ENCODE assay signal across 8 mouse cellular contexts in the genomic region with DNA sequence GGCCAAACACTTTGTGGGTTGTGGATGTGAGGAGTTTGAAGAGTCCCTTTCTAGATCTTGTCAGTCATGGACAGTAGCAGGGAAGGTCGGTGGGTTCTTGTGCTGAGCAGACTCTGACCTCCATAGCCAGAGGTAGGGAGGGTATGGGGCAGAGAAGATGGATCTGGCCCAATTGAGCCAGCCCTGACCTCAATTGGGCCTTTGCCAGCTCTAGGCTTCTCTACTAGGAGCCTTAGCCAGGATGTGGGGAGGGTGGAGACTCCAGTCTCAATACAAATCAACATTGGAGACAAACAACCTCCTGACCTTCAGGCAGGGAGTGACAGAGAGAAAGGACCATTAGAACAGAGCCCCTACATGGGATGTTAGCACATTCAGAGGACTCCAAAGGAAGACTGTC. TPM values are rescaled to one million over a fixed set of nuclear protein-coding genes. Genes with fewer than 3 reads are reported as not detected.
DNase-seq lines count a peak whose midpoint lies in the region; ATAC-seq and TF ChIP-seq lines count a peak whose summit lies in the region.

No protein-coding gene starts in this region.

- no peaks in the 10 kb centered on the region for H3K9me3 ChIP-seq in forebrain, embryonic 16.5 days (ENCODE audit: control insufficient read depth, low read length)
- no peaks in the 10 kb centered on the region for H3K9me3 ChIP-seq in liver, embryonic 16.5 days (replicated peaks; ENCODE audit: control insufficient read depth, low read length)

- ATAC-seq in forebrain, embryonic 16.5 days = no peak
- ATAC-seq in liver, embryonic 16.5 days (ENCODE audit: low read depth) = 0 out of 2 replicates have a peak, but pooled peaks have one; percentile 10

- H3K27me3 ChIP-seq in forebrain, embryonic 16.5 days (replicated peaks; ENCODE audit: control insufficient read depth, insufficient read depth, low read length) = peaks cover 10% of the 10 kb centered on the region
- H3K27me3 ChIP-seq in liver, embryonic 16.5 days (ENCODE audit: control insufficient read depth, insufficient read depth, low read depth, low read length) = no peaks in the 10 kb centered on the region

- DNase-seq in left cerebral cortex, adult 2 months (ENCODE audit: extremely low spot score in 1 of 2, low spot score in 2 of 2) = no peak
- DNase-seq in left cerebral cortex, postnatal 25 days (ENCODE audit: low spot score in 2 of 2) = no peak
- DNase-seq in induced T-regulatory cell, adult 2 months (ENCODE audit: low read depth) = peak; percentile 38
- DNase-seq in skeletal muscle tissue, adult 2 months (ENCODE audit: low read depth, low spot score) = peak; percentile 47
- no peak for DNase-seq in spleen, adult 12 weeks (ENCODE audit: low spot score)
- DNase-seq in spleen, adult 18-20 months = no peak

- peak overlapping the region; percentile 85 for H3K27ac ChIP-seq in left cerebral cortex, adult 2 months
- no peak overlapping the region for H3K27ac ChIP-seq in forebrain, embryonic 16.5 days (ENCODE audit: low read length)
- peak overlapping the region; percentile 32; the same call in 1 of the 2 replicates for H3K27ac ChIP-seq in liver, embryonic 16.5 days (ENCODE audit: low read length)

- no peak overlapping the region for H3K9ac ChIP-seq in forebrain, embryonic 16.5 days (replicated peaks; ENCODE audit: low read depth, low read length)
- H3K9ac ChIP-seq in liver, embryonic 16.5 days (ENCODE audit: low read depth, low read length) = peak overlapping the region; percentile 64

- intact Hi-C loops in left cerebral cortex, adult 2 months (cut with DNase I) = no loop called here
- intact Hi-C loops in left cerebral cortex, postnatal 25 days (cut with DNase I) = no loop called here

- H3K4me3 ChIP-seq in left cerebral cortex, adult 2 months = peak overlapping the region; percentile 52
- peak overlapping the region; percentile 26 for H3K4me3 ChIP-seq in forebrain, embryonic 16.5 days (replicated peaks; ENCODE audit: low read length)
- H3K4me3 ChIP-seq in liver, embryonic 16.5 days (ENCODE audit: low read depth, low read length) = peak overlapping the region; percentile 64

- no peaks in the 10 kb centered on the region for H3K36me3 ChIP-seq in forebrain, embryonic 16.5 days (ENCODE audit: control insufficient read depth, insufficient read depth)
- H3K36me3 ChIP-seq in liver, embryonic 16.5 days (ENCODE audit: control insufficient read depth, insufficient read depth) = no peaks in the 10 kb centered on the region

- TF ChIP-seq CTCF in left cerebral cortex, adult 2 months (IDR thresholded peaks at IDR 0.05) = no peak

- peak overlapping the region; percentile 57 for H3K4me2 ChIP-seq in forebrain, embryonic 16.5 days (ENCODE audit: low read length)
- peak overlapping the region; percentile 98 for H3K4me2 ChIP-seq in liver, embryonic 16.5 days (ENCODE audit: low read depth, low read length)

- H3K4me1 ChIP-seq in forebrain, embryonic 16.5 days (replicated peaks; ENCODE audit: control insufficient read depth, insufficient read depth, low read length) = peaks cover 8% of the 10 kb centered on the region; the same call in 1 of the 2 replicates
- H3K4me1 ChIP-seq in liver, embryonic 16.5 days (ENCODE audit: control insufficient read depth, low read depth, low read length) = peaks cover 23% of the 10 kb centered on the region

- WGBS in forebrain, embryonic 16.5 days = 37% methylated on average over 1 of the region's 1 CpGs
- 19% methylated on average over 1 of the region's 1 CpGs for whole genome bisulfite sequencing in liver, embryonic 16.5 days (ENCODE audit: insufficient replicate concordance)

RNA-seq across cellular contexts. Expression of a gene that starts 1.0 kb away (rescaled TPM):
- total RNA-seq in left cerebral cortex, adult 2 months (2021) = 10 to 100 TPM; 15.4 to 18.1 TPM
- 10 to 100 TPM; 17.0 to 21.1 TPM for total RNA-seq in left cerebral cortex, postnatal 25 days (2021)
- polyA plus RNA-seq in forebrain, embryonic 16.5 days (2015; fragmentation: Nextera tagmentation; extraction: Ambion mirVana) = 8.0 and 9.7 TPM in 2 replicates
- 18.9 and 19.6 TPM in 2 replicates for polyA plus RNA-seq in liver, embryonic 16.5 days (2015; fragmentation: Nextera tagmentation; extraction: Ambion mirVana)

RNA-seq across cellular contexts. Expression of a gene that starts 1.1 kb away (rescaled TPM):
- total RNA-seq in left cerebral cortex, adult 2 months (2021) = 100 to 1,000 TPM; 119 to 123 TPM
- total RNA-seq in left cerebral cortex, postnatal 25 days (2021) = 100 to 1,000 TPM; 113 to 116 TPM
- polyA plus RNA-seq in forebrain, embryonic 16.5 days (2015; fragmentation: Nextera tagmentation; extraction: Ambion mirVana) = 11.2 and 14.3 TPM in 2 replicates
- 26.5 and 33.8 TPM in 2 replicates for polyA plus RNA-seq in liver, embryonic 16.5 days (2015; fragmentation: Nextera tagmentation; extraction: Ambion mirVana)

RNA-seq across cellular contexts. Expression of a gene that starts 5.9 kb away (rescaled TPM):
- total RNA-seq in left cerebral cortex, adult 2 months (2021) = 100 to 1,000 TPM; 164 TPM
- total RNA-seq in left cerebral cortex, postnatal 25 days (2021) = 100 to 1,000 TPM; 177 to 179 TPM
- polyA plus RNA-seq in forebrain, embryonic 16.5 days (2015; fragmentation: Nextera tagmentation; extraction: Ambion mirVana) = 202 and 220 TPM in 2 replicates
- polyA plus RNA-seq in liver, embryonic 16.5 days (2015; fragmentation: Nextera tagmentation; extraction: Ambion mirVana) = 38.8 and 41.2 TPM in 2 replicates

RNA-seq across cellular contexts. Expression of a gene that starts 11.4 kb away (rescaled TPM):
- total RNA-seq in left cerebral cortex, adult 2 months (2021) = under 1 TPM in 1 of 2 experiments, not detected in 1; 0.34 TPM
- total RNA-seq in left cerebral cortex, postnatal 25 days (2021) = under 1 TPM; 0.50 to 0.71 TPM
- 0.31 TPM in 1 of 2 replicates, not detected in the other for polyA plus RNA-seq in forebrain, embryonic 16.5 days (2015; fragmentation: Nextera tagmentation; extraction: Ambion mirVana)
- polyA plus RNA-seq in liver, embryonic 16.5 days (2015; fragmentation: Nextera tagmentation; extraction: Ambion mirVana) = 0.09 TPM in 1 of 2 replicates, not detected in the other

RNA-seq across cellular contexts. Expression of a gene that starts 21.8 kb away (rescaled TPM):
- total RNA-seq in left cerebral cortex, adult 2 months (2021) = 10 to 100 TPM; 60.2 to 70.1 TPM
- total RNA-seq in left cerebral cortex, postnatal 25 days (2021) = 10 to 100 TPM; 73.7 to 82.8 TPM
- 36.2 and 44.2 TPM in 2 replicates for polyA plus RNA-seq in forebrain, embryonic 16.5 days (2015; fragmentation: Nextera tagmentation; extraction: Ambion mirVana)
- 31.5 and 34.8 TPM in 2 replicates for polyA plus RNA-seq in liver, embryonic 16.5 days (2015; fragmentation: Nextera tagmentation; extraction: Ambion mirVana)

Comparison
In these comparisons a context has a peak if more than half of its experiments do, and no peak if none do; other contexts are left out.
1. DNase-seq: peak in induced T-regulatory cell, adult 2 months (single experiment) and skeletal muscle tissue, adult 2 months (single experiment); none in left cerebral cortex, adult 2 months (0 of 2), left cerebral cortex, postnatal 25 days (0 of 2), spleen, adult 12 weeks (single experiment) and spleen, adult 18-20 months (0 of 2).
2. Peak in every context shown above with its lines, with median percentiles within 50 percentile points of each other: H3K4me3 ChIP-seq.